Mouse (Mus musculus) intestine, postnatal 0 days (tissue): ENCODE results near the gene Gm30302. TPM values are rescaled to one million over a fixed set of nuclear protein-coding genes. Genes with fewer than 3 reads are reported as not detected.

Source experiments
- ATAC-seq: fragments of 200-750 bp; cut with Nextera tagmentation; 2 replicates; pipeline ENCODE4 v1.8.0; 2017; ENCODE audit warnings: mild to moderate bottlenecking, moderate TSS enrichment, moderate library complexity
- H3K27ac ChIP-seq: fragments of 300-500 bp; sonication (generic); 2 replicates; pipeline ENCODE4 v1.5.1; 2014; ENCODE audit warnings: mild to moderate bottlenecking, low read depth, low read length, moderate library complexity
- H3K27me3 ChIP-seq: fragments of 300-500 bp; sonication (generic); replicated peaks from 2 replicates; pipeline ENCODE4 v1.6.1; 2014; ENCODE audit warnings: low read length, mixed read lengths; ENCODE audit not compliant: control insufficient read depth, insufficient read depth
- H3K36me3 ChIP-seq: fragments of 300-500 bp; sonication (generic); 2 replicates; pipeline ENCODE4 v1.6.1; 2014; ENCODE audit warnings: mild to moderate bottlenecking, moderate library complexity; ENCODE audit not compliant: control insufficient read depth, insufficient read depth
- H3K4me1 ChIP-seq: fragments of 300-500 bp; sonication (generic); replicated peaks from 2 replicates; pipeline ENCODE4 v1.6.1; 2014; ENCODE audit warnings: antibody characterized with exemption, low read length, mixed read lengths; ENCODE audit not compliant: control insufficient read depth, insufficient read depth
- H3K4me2 ChIP-seq: fragments of 300-500 bp; sonication (generic); replicated peaks from 2 replicates; pipeline ENCODE4 v1.6.1; 2014; ENCODE audit warnings: low read depth, mild to moderate bottlenecking, moderate library complexity
- H3K4me3 ChIP-seq: fragments of 300-500 bp; sonication (generic); 2 replicates; pipeline ENCODE4 v1.5.1; 2014; ENCODE audit warnings: low read depth, low read length
- H3K9ac ChIP-seq: fragments of 300-500 bp; sonication (generic); 2 replicates; pipeline ENCODE4 v1.6.1; 2014; ENCODE audit warnings: mild to moderate bottlenecking, low read depth, low read length
- H3K9me3 ChIP-seq: fragments of 300-500 bp; sonication (generic); 2 replicates; pipeline ENCODE4 v1.6.1; 2016; ENCODE audit warnings: mixed run types; ENCODE audit not compliant: control insufficient read depth
- CTCF ChIP-seq: sonication (generic); IDR thresholded peaks from 2 replicates; pipeline ENCODE4 v1.5.1; 2016; ENCODE audit warnings: low read depth, mild to moderate bottlenecking, control low read depth, antibody characterized with exemption, moderate library complexity
- whole genome bisulfite sequencing: fragments of 180-500 bp; shearing (Covaris S2); extraction: QIAGEN DNeasy Blood & Tissue Kit; methylation state at CpG from one replicate; pipeline ENCODE4 v1.1.7; 2014; 5-methylcytosine and 5-hydroxymethylcytosine counted together
- polyA plus RNA-seq: library from polyadenylated mRNA; unstranded; fragments of >200 nt; fragmentation: Nextera tagmentation; extraction: Ambion mirVana; gene quantifications from 2 replicates; pipeline ENCODE4 v1.2.1, GENCODE M21; 2015

Gene Gm30302
- polyA plus RNA-seq, 1 experiment from 2014 or later = not detected

- Histone ChIP-seq H3K4me1 (no peaks in the 10 kb centered on the region), H3K9me3 (no peaks in the 10 kb centered on the region), H3K36me3 (no peaks in the 10 kb centered on the region), H3K4me3 (no peak overlapping the region), H3K9ac (no peak overlapping the region), H3K27ac (no peak overlapping the region), H3K27me3 (no peaks in the 10 kb centered on the region), H3K4me2 (no peak overlapping the region)
- 84% methylated on average over 16 of the region's 16 CpGs for WGBS
- ATAC-seq = no peak
- no peak for TF ChIP-seq CTCF
Observed at GRCm38 (mm10) chr13:49769111-49769510, 29.7 kb downstream of the Gm30302 start.

- 29% methylated on average over 2 of the region's 2 CpGs for WGBS
- H3K9ac ChIP-seq = no peak overlapping the region
- TF ChIP-seq CTCF = no peak
- H3K4me3 ChIP-seq = no peak overlapping the region
- H3K27me3 ChIP-seq = no peaks in the 10 kb centered on the region
- no peaks in the 10 kb centered on the region for H3K9me3 ChIP-seq
- H3K36me3 ChIP-seq = no peaks in the 10 kb centered on the region
- no peak overlapping the region for H3K4me2 ChIP-seq
- no peak for ATAC-seq
- no peaks in the 10 kb centered on the region for H3K4me1 ChIP-seq
- H3K27ac ChIP-seq = no peak overlapping the region
Observed at GRCm38 (mm10) chr13:49768048-49768447, 30.8 kb downstream of the Gm30302 start.

GRCm38 (mm10) chr13:49766269-49766668 is 32.5 kb downstream of the Gm30302 start:
- no peaks in the 10 kb centered on the region for H3K36me3 ChIP-seq
- no peak for TF ChIP-seq CTCF
- no peak overlapping the region for H3K4me3 ChIP-seq
- H3K27ac ChIP-seq = no peak overlapping the region
- H3K9ac ChIP-seq = no peak overlapping the region
- no peaks in the 10 kb centered on the region for H3K27me3 ChIP-seq
- H3K9me3 ChIP-seq = no peaks in the 10 kb centered on the region
- no peak overlapping the region for H3K4me2 ChIP-seq
- 62% methylated on average over 9 of the region's 9 CpGs for WGBS
- ATAC-seq = no peak
- H3K4me1 ChIP-seq = no peaks in the 10 kb centered on the region

- Histone ChIP-seq H3K4me3 (no peak overlapping the region), H3K27ac (no peak overlapping the region), H3K4me1 (no peaks in the 10 kb centered on the region), H3K27me3 (no peaks in the 10 kb centered on the region), H3K36me3 (no peaks in the 10 kb centered on the region), H3K9me3 (no peaks in the 10 kb centered on the region), H3K9ac (no peak overlapping the region), H3K4me2 (no peak overlapping the region)
- 88% methylated on average over 8 of the region's 8 CpGs for WGBS
- ATAC-seq = no peak
- TF ChIP-seq CTCF = no peak
Observed at GRCm38 (mm10) chr13:49765306-49765705, 33.5 kb downstream of the Gm30302 start.

GRCm38 (mm10) chr13:49762208-49762607 is 36.6 kb downstream of the Gm30302 start:
- 89% methylated on average over 14 of the region's 14 CpGs for WGBS
- H3K9me3 ChIP-seq = no peaks in the 10 kb centered on the region
- no peak overlapping the region for H3K9ac ChIP-seq
- TF ChIP-seq CTCF = no peak
- no peaks in the 10 kb centered on the region for H3K27me3 ChIP-seq
- ATAC-seq = no peak
- no peaks in the 10 kb centered on the region for H3K36me3 ChIP-seq
- no peak overlapping the region for H3K4me3 ChIP-seq
- H3K4me1 ChIP-seq = no peaks in the 10 kb centered on the region
- no peak overlapping the region for H3K4me2 ChIP-seq
- no peak overlapping the region for H3K27ac ChIP-seq

GRCm38 (mm10) chr13:49760675-49761074 is 38.1 kb downstream of the Gm30302 start:
- H3K4me1 ChIP-seq = no peaks in the 10 kb centered on the region
- no peak overlapping the region for H3K9ac ChIP-seq
- H3K27ac ChIP-seq = no peak overlapping the region
- no peak for TF ChIP-seq CTCF
- no peaks in the 10 kb centered on the region for H3K36me3 ChIP-seq
- WGBS = 46% methylated on average over 1 of the region's 1 CpGs
- H3K27me3 ChIP-seq = no peaks in the 10 kb centered on the region
- ATAC-seq = no peak
- H3K4me3 ChIP-seq = no peak overlapping the region
- no peaks in the 10 kb centered on the region for H3K9me3 ChIP-seq
- H3K4me2 ChIP-seq = no peak overlapping the region

- no peak overlapping the region for H3K27ac ChIP-seq
- H3K9ac ChIP-seq = no peak overlapping the region
- 85% methylated on average over 4 of the region's 4 CpGs for WGBS
- no peak overlapping the region for H3K4me2 ChIP-seq
- no peaks in the 10 kb centered on the region for H3K4me1 ChIP-seq
- no peaks in the 10 kb centered on the region for H3K9me3 ChIP-seq
- ATAC-seq = no peak
- H3K36me3 ChIP-seq = no peaks in the 10 kb centered on the region
- no peak for TF ChIP-seq CTCF
- H3K27me3 ChIP-seq = no peaks in the 10 kb centered on the region
- H3K4me3 ChIP-seq = no peak overlapping the region
Observed at GRCm38 (mm10) chr13:49757966-49758365, 40.8 kb downstream of the Gm30302 start.
